Mouse (Mus musculus): ENCODE data around the gene Sprr2b. TPM values are rescaled to one million over a fixed set of nuclear protein-coding genes. Genes with fewer than 3 reads are reported as not detected.

Gene Sprr2b
- polyA plus RNA-seq, 1 experiment, result not detected

GRCm38 (mm10) chr3:92307406-92307805, 9.0 kb upstream of the Sprr2b start:
- TF ChIP-seq CTCF (conservative IDR thresholded peaks at IDR 0.05; ENCODE audit: insufficient read depth, insufficient read length, low read depth, low read length) (no peak), POLR2A (IDR thresholded peaks at IDR 0.05; ENCODE audit: low read depth, low read length) (no peak)
- no peak for DNase-seq
- 93% methylated on average over 1 of the region's 1 CpGs for WGBS
- Histone ChIP-seq H3K27me3 (replicated peaks; ENCODE audit: control insufficient read depth, insufficient read depth, low read length) (no peaks in the 10 kb centered on the region), H3K27ac (ENCODE audit: insufficient read depth, low read depth, low read length) (no peak overlapping the region), H3K4me1 (ENCODE audit: control insufficient read depth, insufficient read depth, low read length) (no peaks in the 10 kb centered on the region), H3K4me3 (ENCODE audit: insufficient read depth, low read depth, low read length) (no peak overlapping the region), H3K36me3 (ENCODE audit: control insufficient read depth, insufficient read depth, low read length) (no peaks in the 10 kb centered on the region)

GRCm38 (mm10) chr3:92317384-92317783, 964 bp downstream of the Sprr2b start:
- TF ChIP-seq CTCF (conservative IDR thresholded peaks at IDR 0.05; ENCODE audit: insufficient read depth, insufficient read length, low read depth, low read length), result no peak
- no peak for TF ChIP-seq POLR2A (IDR thresholded peaks at IDR 0.05; ENCODE audit: low read depth, low read length)
- no peak overlapping the region for H3K27ac ChIP-seq (ENCODE audit: insufficient read depth, low read depth, low read length)
- 27% methylated on average over 2 of the region's 2 CpGs for WGBS

GRCm38 (mm10) chr3:92336278-92336677, 19.9 kb downstream of the Sprr2b start:
- DNase-seq, result no peak
- 68% methylated on average over 1 of the region's 1 CpGs for WGBS
- no peak overlapping the region for H3K4me3 ChIP-seq (ENCODE audit: insufficient read depth, low read depth, low read length)
- no peaks in the 10 kb centered on the region for H3K27me3 ChIP-seq (replicated peaks; ENCODE audit: control insufficient read depth, insufficient read depth, low read length)
- H3K4me1 ChIP-seq (ENCODE audit: control insufficient read depth, insufficient read depth, low read length), result no peaks in the 10 kb centered on the region
- no peak for TF ChIP-seq POLR2A (IDR thresholded peaks at IDR 0.05; ENCODE audit: low read depth, low read length)
- TF ChIP-seq CTCF (conservative IDR thresholded peaks at IDR 0.05; ENCODE audit: insufficient read depth, insufficient read length, low read depth, low read length), result no peak
- H3K27ac ChIP-seq (ENCODE audit: insufficient read depth, low read depth, low read length), result no peak overlapping the region
- H3K36me3 ChIP-seq (ENCODE audit: control insufficient read depth, insufficient read depth, low read length), result no peaks in the 10 kb centered on the region

More at GRCm38 (mm10) chr3:92317384-92317783, 964 bp downstream of the Sprr2b start:
- no peaks in the 10 kb centered on the region for H3K27me3 ChIP-seq (replicated peaks; ENCODE audit: control insufficient read depth, insufficient read depth, low read length)
- no peaks in the 10 kb centered on the region for H3K36me3 ChIP-seq (ENCODE audit: control insufficient read depth, insufficient read depth, low read length)
- no peaks in the 10 kb centered on the region for H3K4me1 ChIP-seq (ENCODE audit: control insufficient read depth, insufficient read depth, low read length)
- DNase-seq, result no peak
- no peak overlapping the region for H3K4me3 ChIP-seq (ENCODE audit: insufficient read depth, low read depth, low read length)

GRCm38 (mm10) chr3:92338840-92339239, 22.4 kb downstream of the Sprr2b start, which contains the start of gene Sprr2d:
Gene Sprr2d (plus strand): TSS chr3:92339140.
- TF ChIP-seq CTCF (conservative IDR thresholded peaks at IDR 0.05; ENCODE audit: insufficient read depth, insufficient read length, low read depth, low read length) (no peak), POLR2A (IDR thresholded peaks at IDR 0.05; ENCODE audit: low read depth, low read length) (no peak)
- 92% methylated on average over 5 of the region's 5 CpGs for WGBS

GRCm38 (mm10) chr3:92351843-92352242, 35.4 kb downstream of the Sprr2b start, which contains the start of gene Sprr2e:
Gene Sprr2e (plus strand): TSS chr3:92352143.
- WGBS, result 79% methylated on average over 2 of the region's 2 CpGs
- no peaks in the 10 kb centered on the region for H3K36me3 ChIP-seq (ENCODE audit: control insufficient read depth, insufficient read depth, low read length)
- TF ChIP-seq POLR2A (IDR thresholded peaks at IDR 0.05; ENCODE audit: low read depth, low read length) (no peak), CTCF (conservative IDR thresholded peaks at IDR 0.05; ENCODE audit: insufficient read depth, insufficient read length, low read depth, low read length) (no peak)
- DNase-seq, result no peak
- H3K27ac ChIP-seq (ENCODE audit: insufficient read depth, low read depth, low read length), result no peak within 1 kb of the TSS
- H3K4me1 ChIP-seq (ENCODE audit: control insufficient read depth, insufficient read depth, low read length), result no peaks in the 10 kb centered on the region
- H3K4me3 ChIP-seq (ENCODE audit: insufficient read depth, low read depth, low read length), result no peak within 1 kb of the TSS
- no peaks in the 10 kb centered on the region for H3K27me3 ChIP-seq (replicated peaks; ENCODE audit: control insufficient read depth, insufficient read depth, low read length)

More at GRCm38 (mm10) chr3:92338840-92339239, 22.4 kb downstream of the Sprr2b start, which contains the start of gene Sprr2d:
- no peak within 1 kb of the TSS for H3K27ac ChIP-seq (ENCODE audit: insufficient read depth, low read depth, low read length)
- no peak for DNase-seq
- no peak within 1 kb of the TSS for H3K4me3 ChIP-seq (ENCODE audit: insufficient read depth, low read depth, low read length)
- no peaks in the 10 kb centered on the region for H3K27me3 ChIP-seq (replicated peaks; ENCODE audit: control insufficient read depth, insufficient read depth, low read length)
- H3K36me3 ChIP-seq (ENCODE audit: control insufficient read depth, insufficient read depth, low read length), result no peaks in the 10 kb centered on the region
- H3K4me1 ChIP-seq (ENCODE audit: control insufficient read depth, insufficient read depth, low read length), result no peaks in the 10 kb centered on the region

- H3K36me3 ChIP-seq (ENCODE audit: control insufficient read depth, insufficient read depth, low read length), result no peaks in the 10 kb centered on the region
- H3K27me3 ChIP-seq (replicated peaks; ENCODE audit: control insufficient read depth, insufficient read depth, low read length), result no peaks in the 10 kb centered on the region
- no peak overlapping the region for H3K4me3 ChIP-seq (ENCODE audit: insufficient read depth, low read depth, low read length)
- H3K27ac ChIP-seq (ENCODE audit: insufficient read depth, low read depth, low read length), result no peak overlapping the region
- TF ChIP-seq POLR2A (IDR thresholded peaks at IDR 0.05; ENCODE audit: low read depth, low read length), result no peak
- no peak for TF ChIP-seq CTCF (conservative IDR thresholded peaks at IDR 0.05; ENCODE audit: insufficient read depth, insufficient read length, low read depth, low read length)
- H3K4me1 ChIP-seq (ENCODE audit: control insufficient read depth, insufficient read depth, low read length), result no peaks in the 10 kb centered on the region
- no peak for DNase-seq
Measured at GRCm38 (mm10) chr3:92361619-92362018, 45.2 kb downstream of the Sprr2b start.

GRCm38 (mm10) chr3:92364887-92365286, 48.5 kb downstream of the Sprr2b start, which contains the start of gene Sprr2f:
Gene Sprr2f (plus strand): TSS chr3:92365187.
- no peaks in the 10 kb centered on the region for H3K27me3 ChIP-seq (replicated peaks; ENCODE audit: control insufficient read depth, insufficient read depth, low read length)
- TF ChIP-seq CTCF (conservative IDR thresholded peaks at IDR 0.05; ENCODE audit: insufficient read depth, insufficient read length, low read depth, low read length) (no peak), POLR2A (IDR thresholded peaks at IDR 0.05; ENCODE audit: low read depth, low read length) (no peak)
- H3K36me3 ChIP-seq (ENCODE audit: control insufficient read depth, insufficient read depth, low read length), result no peaks in the 10 kb centered on the region
- H3K4me1 ChIP-seq (ENCODE audit: control insufficient read depth, insufficient read depth, low read length), result no peaks in the 10 kb centered on the region
- H3K27ac ChIP-seq (ENCODE audit: insufficient read depth, low read depth, low read length), result no peak within 1 kb of the TSS
- WGBS, result 53% methylated on average over 3 of the region's 3 CpGs
- H3K4me3 ChIP-seq (ENCODE audit: insufficient read depth, low read depth, low read length), result no peak within 1 kb of the TSS
- no peak for DNase-seq

Other genes with a start within 250 kb of the Sprr2b start
- 0.17 and 0.19 TPM in 2 replicates for gene Lor, start 233.5 kb upstream of the Sprr2b start, polyA plus RNA-seq (2012; rRNA removed)
- gene Prr9, start 192.7 kb upstream of the Sprr2b start, polyA plus RNA-seq (2012; rRNA removed), result not detected in 2 replicates
- gene Lelp1, start 173.9 kb upstream of the Sprr2b start, polyA plus RNA-seq (2012; rRNA removed), result 0.15 TPM in 1 of 2 replicates, not detected in the other
- 0.62 and 0.66 TPM in 2 replicates for gene Sprr2a1, start 100.8 kb upstream of the Sprr2b start, polyA plus RNA-seq (2012; rRNA removed)
- gene Sprr2a2, start 100.7 kb upstream of the Sprr2b start, polyA plus RNA-seq (2012; rRNA removed), result 83.9 and 143 TPM in 2 replicates
- 4.7 and 6.1 TPM in 2 replicates for gene Sprr2a3, start 31.2 kb upstream of the Sprr2b start, polyA plus RNA-seq (2012; rRNA removed)
- gene Sprr2d, start 22.5 kb downstream of the Sprr2b start, polyA plus RNA-seq (2012; rRNA removed), result not detected in 2 replicates
- gene Sprr2e, start 35.5 kb downstream of the Sprr2b start, polyA plus RNA-seq (2012; rRNA removed), result not detected in 2 replicates
- gene Sprr2f, start 48.6 kb downstream of the Sprr2b start, polyA plus RNA-seq (2012; rRNA removed), result 0.25 and 0.54 TPM in 2 replicates
- not detected in 2 replicates for gene Sprr2h, start 69.1 kb downstream of the Sprr2b start, polyA plus RNA-seq (2012; rRNA removed)
- not detected in 2 replicates for gene Sprr2i, start 91.4 kb downstream of the Sprr2b start, polyA plus RNA-seq (2012; rRNA removed)
- gene Sprr2j-ps, start 101.5 kb downstream of the Sprr2b start, polyA plus RNA-seq (2012; rRNA removed), result not detected in 2 replicates
- 4.2 and 7.0 TPM in 2 replicates for gene Gm9774, start 112.8 kb downstream of the Sprr2b start, polyA plus RNA-seq (2012; rRNA removed)
- gene Sprr2k, start 116.0 kb downstream of the Sprr2b start, polyA plus RNA-seq (2012; rRNA removed), result not detected in 2 replicates
- not detected in 2 replicates for gene Sprr1b, start 122.2 kb downstream of the Sprr2b start, polyA plus RNA-seq (2012; rRNA removed)
- gene Sprr3, start 142.1 kb downstream of the Sprr2b start, polyA plus RNA-seq (2012; rRNA removed), result not detected in 2 replicates
- gene Sprr1a, start 169.3 kb downstream of the Sprr2b start, polyA plus RNA-seq (2012; rRNA removed), result 32.6 and 48.8 TPM in 2 replicates
- gene Sprr4, start 183.9 kb downstream of the Sprr2b start, polyA plus RNA-seq (2012; rRNA removed), result not detected in 2 replicates
- not detected in 2 replicates for gene 2310046K23Rik, start 217.9 kb downstream of the Sprr2b start, polyA plus RNA-seq (2012; rRNA removed)